Mouse (Mus musculus): ENCODE data around the gene Abtb1.

- TF ChIP-seq CTCF (IDR thresholded peaks at IDR 0.05; ENCODE audit: low read depth) = peak; percentile 89
- TF ChIP-seq EP300 (optimal IDR thresholded peaks at IDR 0.05) = no peak
Measured at GRCm38 (mm10) chr6:88855636-88856035, 13.9 kb upstream of the Abtb1 start.
